Mouse (Mus musculus): ENCODE data around the gene Aox1. TPM values are rescaled to one million over a fixed set of nuclear protein-coding genes. Genes with fewer than 3 reads are reported as not detected.

Aox1 gene
- total RNA-seq, 4 experiments from 2014 or later = 30.9 to 62.1 (median 45.8) TPM

DNA sequence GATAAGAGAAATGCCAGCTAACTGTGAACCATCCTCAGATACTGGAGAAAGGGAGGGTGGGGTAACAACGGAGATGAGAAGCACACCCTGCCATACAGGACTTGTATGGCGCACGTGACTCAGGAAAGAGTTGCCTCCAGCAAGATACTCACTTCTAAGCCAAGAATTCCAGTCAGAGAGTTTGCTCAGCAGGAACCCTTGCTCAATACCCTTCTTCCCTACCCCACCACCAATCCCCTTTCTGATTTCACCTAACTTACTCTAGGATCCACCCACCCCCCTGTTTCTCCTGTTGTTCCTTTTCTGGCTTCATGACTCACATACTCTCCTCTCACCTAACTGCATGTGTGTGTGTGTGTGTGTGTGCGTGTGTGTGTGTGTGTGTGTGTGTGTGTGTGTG lies 81.6 kb downstream of the Aox1 start:
- DNase-seq = no peak

DNA sequence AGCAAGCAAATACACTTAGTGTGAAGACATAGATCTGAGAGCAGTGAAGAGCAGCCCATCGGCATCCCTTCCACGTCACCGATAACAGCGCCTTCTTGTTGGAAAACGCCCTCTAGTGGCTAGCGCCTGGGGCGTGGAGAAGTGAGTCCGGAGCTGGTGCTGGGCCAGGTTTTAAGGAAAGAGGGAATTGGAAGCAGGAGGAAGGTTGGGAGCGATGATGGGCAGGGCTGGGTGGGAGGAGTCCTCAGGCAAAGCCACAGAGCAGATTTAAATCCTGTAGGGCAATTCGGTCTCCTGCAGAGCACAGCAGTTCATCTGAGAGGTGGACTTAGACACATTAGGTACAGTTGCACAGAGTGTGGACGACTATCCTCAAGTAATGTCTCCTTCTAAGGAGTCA lies 83.1 kb downstream of the Aox1 start, which contains the start of gene Aox3:
TSS of gene Aox3 (plus strand) at position 251 of the 400 bp plus-strand sequence.
- peak; percentile 57 for DNase-seq

GRCm38 (mm10) chr1:58113441-58113840 lies 83.7 kb downstream of the Aox1 start:
- DNase-seq = no peak

- DNase-seq = no peak
Measured at GRCm38 (mm10) chr1:58114021-58114560, 84.4 kb downstream of the Aox1 start.

DNA sequence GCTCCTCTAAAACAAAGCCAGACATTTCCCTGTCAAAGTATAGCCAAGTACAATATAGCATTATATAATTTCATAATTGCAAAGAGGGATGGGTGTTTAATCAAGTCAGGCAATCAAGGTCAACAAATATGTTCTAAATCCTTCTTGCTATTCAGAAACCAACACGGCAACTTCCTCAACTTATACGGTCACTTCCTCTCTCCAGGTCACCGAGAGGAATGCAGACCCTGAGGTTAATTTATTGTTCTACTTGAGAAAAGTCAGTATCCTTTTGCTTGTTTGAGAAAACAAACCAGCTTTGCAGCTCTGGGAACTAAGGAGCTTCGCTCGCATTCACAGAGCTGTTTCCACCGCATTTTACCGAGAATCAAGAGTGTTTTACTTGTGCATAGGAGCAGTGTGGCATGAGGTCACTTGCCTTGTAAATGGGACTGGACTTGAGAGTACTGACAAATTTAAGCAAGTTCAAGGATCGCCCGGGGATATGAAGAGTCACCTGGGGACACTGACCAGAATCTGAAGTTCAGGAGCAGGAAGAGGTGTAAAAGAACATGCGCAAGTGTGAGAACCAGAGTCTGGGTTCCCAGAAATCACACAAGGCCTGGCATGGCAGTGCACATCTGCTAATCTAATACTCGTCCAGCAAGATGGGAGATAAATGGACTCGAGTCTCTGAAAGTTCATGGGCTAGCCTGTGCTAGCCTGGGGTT lies 85.1 kb downstream of the Aox1 start:
- no peak for DNase-seq

- no peak for DNase-seq
Measured at GRCm38 (mm10) chr1:58118231-58118630, 88.5 kb downstream of the Aox1 start.

- DNase-seq = no peak
Measured at GRCm38 (mm10) chr1:58124901-58125300, 95.2 kb downstream of the Aox1 start.

- DNase-seq = no peak
Measured at GRCm38 (mm10) chr1:58137891-58138290, 108.2 kb downstream of the Aox1 start.

DNA sequence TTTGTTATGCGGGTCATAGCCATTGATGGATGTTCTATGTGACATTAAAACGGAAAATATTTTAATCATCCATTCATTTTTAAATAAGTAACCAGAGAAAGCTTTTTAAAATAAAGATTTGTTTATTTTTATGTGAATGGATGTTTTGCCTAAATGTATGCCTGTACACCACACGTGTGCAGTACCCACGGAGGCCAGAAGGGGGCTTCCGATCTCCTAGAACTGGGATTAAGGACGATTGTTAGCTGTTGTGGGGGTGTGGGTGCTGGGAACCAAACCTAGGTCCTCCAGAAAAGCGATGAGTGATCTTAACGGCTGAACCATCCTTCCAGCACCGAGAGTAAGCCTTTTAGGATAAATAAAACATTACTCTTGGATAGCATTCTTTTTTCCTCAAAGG lies 109.3 kb downstream of the Aox1 start:
- no peak for DNase-seq

DNA sequence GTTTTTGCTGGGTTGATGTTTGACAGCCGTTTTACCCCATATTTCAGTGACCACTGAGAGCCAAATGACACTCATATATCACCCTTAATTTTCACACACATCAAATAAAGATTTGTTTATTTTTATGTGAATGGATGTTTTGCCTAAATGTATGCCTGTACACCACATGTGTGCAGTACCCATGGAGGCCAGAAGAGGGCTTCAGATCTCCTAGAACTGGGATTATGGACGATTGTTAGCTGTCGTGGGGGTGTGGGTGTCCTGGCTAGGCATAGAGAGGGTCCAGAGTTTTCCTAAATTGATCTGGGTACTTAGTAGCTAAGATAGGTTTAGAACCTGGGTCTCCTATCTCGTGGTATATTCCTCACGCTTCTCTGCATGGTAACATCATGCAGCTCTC lies 110.9 kb downstream of the Aox1 start:
- DNase-seq = no peak

DNA sequence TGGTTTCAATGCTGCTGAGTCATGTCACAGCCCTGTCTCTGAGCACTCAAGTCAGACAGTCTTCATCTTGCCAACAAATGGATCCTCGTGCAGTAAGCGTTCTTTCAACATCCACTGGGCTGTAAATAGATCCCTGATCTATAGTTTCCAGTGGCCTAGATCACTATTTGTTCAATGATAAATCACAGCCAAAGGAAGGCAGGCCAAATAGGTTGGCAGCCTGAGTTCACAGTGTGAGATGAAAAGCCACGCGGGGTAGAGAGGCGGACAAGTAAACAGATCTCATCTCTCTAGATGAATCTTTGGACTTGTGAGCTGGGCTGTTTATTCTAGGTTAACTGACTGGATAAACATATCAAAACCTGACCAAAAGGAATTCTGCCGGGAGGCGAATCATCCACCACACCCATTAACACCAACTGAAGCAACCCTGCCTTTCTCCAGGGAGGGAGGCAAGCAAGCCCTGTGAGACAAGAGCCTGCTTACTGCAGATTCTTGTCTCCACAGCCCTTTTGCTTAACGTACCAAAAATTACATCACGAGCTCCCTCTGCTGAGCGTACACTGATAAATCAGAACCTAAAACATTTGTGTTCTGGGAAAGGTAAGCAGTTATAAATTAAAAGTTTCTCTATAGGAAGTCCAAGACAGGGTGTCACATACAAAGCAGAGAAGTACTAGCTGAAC lies 114.8 kb downstream of the Aox1 start:
- DNase-seq = no peak

- DNase-seq = no peak
Measured at GRCm38 (mm10) chr1:58146026-58146425, 116.3 kb downstream of the Aox1 start.

GRCm38 (mm10) chr1:58147776-58148175 lies 118.0 kb downstream of the Aox1 start:
- DNase-seq = no peak

DNA sequence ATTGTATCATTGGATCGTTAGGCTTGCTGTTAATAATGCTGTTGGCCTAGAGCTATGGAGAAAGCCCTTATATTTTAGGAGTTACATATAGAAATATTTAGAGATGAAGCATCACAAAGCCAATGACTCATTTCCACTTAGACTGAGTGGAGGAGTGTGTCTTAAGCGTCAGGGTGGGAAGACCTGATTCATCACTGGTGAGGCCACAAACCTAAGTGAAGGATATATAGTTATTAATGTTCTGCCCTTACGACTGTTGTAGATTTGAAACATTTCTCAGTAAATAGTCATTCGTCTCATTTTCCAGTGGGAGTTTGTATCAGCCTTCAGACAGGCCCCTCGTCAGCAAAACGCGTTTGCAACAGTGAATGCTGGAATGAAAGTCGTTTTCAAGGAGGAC lies 122.5 kb downstream of the Aox1 start:
- no peak for DNase-seq

Other genes with a start within 250 kb of the Aox1 start
- under 1 TPM; 0.35 to 0.81 (median 0.58) TPM for gene Sgo2a, start 34.0 kb upstream of the Aox1 start, total RNA-seq (2022)
- gene Kctd18, start 11.0 kb upstream of the Aox1 start, total RNA-seq (2022) = 10 to 100 TPM; 10.2 to 23.2 (median 16.7) TPM
- gene Aox3, start 83.2 kb downstream of the Aox1 start, total RNA-seq (2022) = 10 to 100 TPM in 1 of 4 experiments, 1 to 10 TPM in 3; 7.6 to 11.3 (median 8.5) TPM
- gene Aox4, start 180.5 kb downstream of the Aox1 start, total RNA-seq (2022) = not detected
- under 1 TPM in 3 of 4 experiments, not detected in 1; 0.06 to 0.15 (median 0.07) TPM for gene Aox2, start 248.4 kb downstream of the Aox1 start, total RNA-seq (2022)